Mouse (Mus musculus) cerebellum, adult 18-20 months (tissue): ENCODE data around the gene Gm6176.
"Not testable (repeated sequence)": the region's sequence is repeated elsewhere in the genome, so short reads cannot be mapped to it uniquely, and the experiment has no call there.

Experiments used
- DNase-seq, 2 experiments: peaks; one replicate each; pipeline ENCODE4 v3.0.0; 2021

Gene Gm6176

GRCm38 (mm10) chr7:22056205-22056604 is at the start of gene Gm6176:
Gene Gm6176, minus strand, starts transcription at chr7:22056305.
- DNase-seq, result not testable (repeated sequence)

GRCm38 (mm10) chr7:22068757-22069156 is 12.7 kb upstream of the Gm6176 start, which contains the start of gene Vmn1r139:
Gene Vmn1r139, plus strand, starts transcription at chr7:22069057.
- DNase-seq, result not testable (repeated sequence)

GRCm38 (mm10) chr7:22028797-22029196 is 27.3 kb downstream of the Gm6176 start, which contains the start of gene Vmn1r138:
Gene Vmn1r138, minus strand, starts transcription at chr7:22028897.
- not testable (repeated sequence) for DNase-seq
